Mouse (Mus musculus) thymus, adult 2 months (tissue): ENCODE data around the gene Med17. TPM values are rescaled to one million over a fixed set of nuclear protein-coding genes. Genes with fewer than 3 reads are reported as not detected.
"Not testable (repeated sequence)": the region's sequence is repeated elsewhere in the genome, so short reads cannot be mapped to it uniquely, and the experiment has no call there.

Source experiments
- DNase-seq: peaks from one replicate; pipeline ENCODE4 v3.0.0; 2021
- H3K27ac ChIP-seq: fragments of 200-500 bp; 2 replicates; pipeline ENCODE4 v1.5.1; 2012; ENCODE audit warnings: low read length, control low read depth; ENCODE audit not compliant: control insufficient read depth, insufficient read depth
- H3K27me3 ChIP-seq: fragments of 200-500 bp; 2 replicates; pipeline ENCODE4 v1.6.1; 2012; ENCODE audit warnings: mild to moderate bottlenecking, low read length, moderate library complexity, mixed read lengths; ENCODE audit not compliant: control insufficient read depth, insufficient read depth
- H3K36me3 ChIP-seq: fragments of 200-500 bp; 2 replicates; pipeline ENCODE4 v1.6.1; 2012; ENCODE audit warnings: mild to moderate bottlenecking, low read length, moderate library complexity; ENCODE audit not compliant: control insufficient read depth, insufficient read depth
- H3K4me1 ChIP-seq: fragments of 200-500 bp; replicated peaks from 2 replicates; pipeline ENCODE4 v1.6.1; 2012; ENCODE audit warnings: low read length; ENCODE audit not compliant: control insufficient read depth, insufficient read depth
- H3K4me3 ChIP-seq: fragments of 200-500 bp; 2 replicates; pipeline ENCODE4 v1.5.1; 2012; ENCODE audit warnings: mild to moderate bottlenecking, low read length, control low read depth, moderate library complexity; ENCODE audit not compliant: control insufficient read depth, insufficient read depth
- CTCF ChIP-seq: fragments of 200-500 bp; IDR thresholded peaks from 2 replicates; pipeline ENCODE4 v1.5.1; 2012; ENCODE audit warnings: mild to moderate bottlenecking, control low read depth, low read length, moderate library complexity, borderline replicate concordance; ENCODE audit not compliant: control insufficient read depth, poor library complexity, insufficient read depth; ENCODE audit errors: extremely low read depth
- POLR2A ChIP-seq: fragments of 200-500 bp; IDR thresholded peaks from 2 replicates; pipeline ENCODE4 v1.6.1; 2012; ENCODE audit warnings: mild to moderate bottlenecking, low read length, control low read depth, moderate library complexity; ENCODE audit not compliant: control insufficient read depth, poor library complexity, insufficient read depth; ENCODE audit errors: extremely low read depth
- WGBS: fragments of 180-500 bp; shearing (Covaris S2); methylation state at CpG from one replicate; pipeline ENCODE4 v1.1.7; 2018; 5-methylcytosine and 5-hydroxymethylcytosine counted together
- polyA plus RNA-seq: library from polyadenylated mRNA; depleted of rRNA; stranded (reverse); fragments of >200 nt; gene quantifications from 2 replicates; pipeline ENCODE4 v1.2.3, GENCODE M21; 2012

Gene Med17
- polyA plus RNA-seq, 1 experiment, result 50.7 TPM

- TF ChIP-seq CTCF (peak; percentile 39; the same call in 1 of the 2 replicates), POLR2A (peak; percentile 91)
- DNase-seq, result peak; percentile 99
- Histone ChIP-seq H3K27me3 (no peaks in the 10 kb centered on the region), H3K4me3 (peak within 1 kb of the TSS; percentile 97), H3K4me1 (peaks cover 6% of the 10 kb centered on the region), H3K27ac (peak within 1 kb of the TSS; percentile 44; the same call in 1 of the 2 replicates), H3K36me3 (peaks cover 28% of the 10 kb centered on the region)
- 11% methylated on average over 45 of the region's 45 CpGs for WGBS
Measured at GRCm38 (mm10) chr9:15305503-15306397, 26.0 kb upstream of the Med17 start, which contains the start of gene Taf1d. TSS of gene Taf1d (plus strand) at chr9:15306214.

GRCm38 (mm10) chr9:15302881-15303280 is 23.1 kb upstream of the Med17 start:
- DNase-seq, result no peak
- no peaks in the 10 kb centered on the region for H3K27me3 ChIP-seq
- no peak overlapping the region for H3K27ac ChIP-seq

GRCm38 (mm10) chr9:15302006-15302405 is 22.3 kb upstream of the Med17 start:
- not testable (repeated sequence) for H3K4me1 ChIP-seq, H3K27ac ChIP-seq, DNase-seq, H3K36me3 ChIP-seq, H3K4me3 ChIP-seq, H3K27me3 ChIP-seq
- WGBS, result 89% methylated on average over 6 of the region's 6 CpGs

More at GRCm38 (mm10) chr9:15302881-15303280, 23.1 kb upstream of the Med17 start:
- H3K36me3 ChIP-seq, result 0 out of 2 replicates have a peak, but pooled peaks cover 4% of the 10 kb centered on the region
- WGBS, result 98% methylated on average over 2 of the region's 2 CpGs
- no peak overlapping the region for H3K4me3 ChIP-seq
- peaks cover 6% of the 10 kb centered on the region for H3K4me1 ChIP-seq
- TF ChIP-seq POLR2A (no peak), CTCF (no peak)

GRCm38 (mm10) chr9:15301399-15301798 is 21.7 kb upstream of the Med17 start:
- no peak overlapping the region for H3K27ac ChIP-seq
- no peak for TF ChIP-seq CTCF
- no peak for TF ChIP-seq POLR2A
- H3K27me3 ChIP-seq, result no peaks in the 10 kb centered on the region
- 41% methylated on average over 6 of the region's 6 CpGs for WGBS
- DNase-seq, result no peak
- H3K4me3 ChIP-seq, result no peak overlapping the region
- H3K36me3 ChIP-seq, result no peaks in the 10 kb centered on the region
- peaks cover 2% of the 10 kb centered on the region; the same call in 1 of the 2 replicates for H3K4me1 ChIP-seq

- WGBS, result 95% methylated on average over 5 of the region's 5 CpGs
Measured at GRCm38 (mm10) chr9:15300056-15300455, 20.3 kb upstream of the Med17 start.

GRCm38 (mm10) chr9:15298451-15298850 is 18.7 kb upstream of the Med17 start:
- H3K4me1 ChIP-seq, result no peaks in the 10 kb centered on the region
- H3K4me3 ChIP-seq, result no peak overlapping the region
- H3K27me3 ChIP-seq, result no peaks in the 10 kb centered on the region
- 29% methylated on average over 2 of the region's 2 CpGs for WGBS
- TF ChIP-seq CTCF (no peak), POLR2A (no peak)
- DNase-seq, result no peak
- H3K27ac ChIP-seq, result no peak overlapping the region
- no peaks in the 10 kb centered on the region for H3K36me3 ChIP-seq

More at GRCm38 (mm10) chr9:15300056-15300455, 20.3 kb upstream of the Med17 start:
- Histone ChIP-seq H3K4me3 (no peak overlapping the region), H3K4me1 (no peaks in the 10 kb centered on the region), H3K36me3 (no peaks in the 10 kb centered on the region), H3K27ac (no peak overlapping the region), H3K27me3 (no peaks in the 10 kb centered on the region)
- TF ChIP-seq POLR2A (no peak), CTCF (no peak)
- DNase-seq, result no peak
